Mouse (Mus musculus) regulatory T cell (primary cell): ENCODE measurements at regions not wholly inside any gene's neighbourhood (a gene's known extent, or its start where the extent isn't known, plus 50 kb on each side); places are given as distances from the start of the nearest gene placed in this dataset.

Source experiments
- in situ Hi-C: fragments of 300-600 bp; cut with MboI, MseI; formaldehyde crosslinking; loops from one replicate; pipeline ENCODE4 v1.15.1; 2025; ENCODE audit warnings: high pct_unique_total_duplicates

DNA sequence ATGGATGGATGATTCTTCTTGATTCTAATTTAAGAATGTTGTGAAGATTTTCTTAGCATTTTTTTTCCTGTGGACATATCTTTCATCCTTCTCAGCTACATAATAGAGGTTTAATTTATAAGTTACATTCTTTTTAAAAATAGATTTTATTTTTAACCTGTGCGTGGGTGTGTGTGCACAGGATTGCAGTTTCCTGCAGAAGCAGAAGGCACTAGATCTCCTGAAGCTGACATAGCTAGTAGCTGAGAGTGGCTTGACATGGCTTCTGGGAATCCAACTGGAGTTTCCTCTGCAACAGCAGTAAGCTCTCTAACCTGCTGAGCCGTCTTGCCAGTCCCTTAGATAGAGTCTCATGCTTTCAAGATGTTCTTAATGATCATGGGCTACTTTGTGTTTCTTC lies 377.5 kb downstream of the Lrriq3 start:
- in situ Hi-C loops = no loop called here

DNA sequence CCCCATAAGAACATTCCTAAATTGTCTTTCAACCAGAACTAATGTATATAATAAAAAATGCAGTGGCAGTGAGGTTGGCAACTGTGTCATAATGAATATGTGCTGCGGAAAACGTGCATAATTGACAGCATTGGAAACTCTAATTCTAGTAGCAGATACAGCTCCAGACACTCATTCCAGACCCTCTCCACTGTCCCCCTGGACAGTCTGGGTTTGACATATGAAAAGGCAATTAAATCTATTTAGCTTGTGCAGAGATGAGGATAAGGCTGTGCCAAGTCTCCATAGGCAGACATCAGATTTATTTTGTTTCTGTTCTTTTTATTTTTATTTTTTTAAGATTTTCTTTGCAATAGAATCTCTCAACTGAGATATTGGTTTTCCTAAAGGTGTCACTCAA lies 392.3 kb downstream of the Lrriq3 start:
- in situ Hi-C loops = no loop called here

DNA sequence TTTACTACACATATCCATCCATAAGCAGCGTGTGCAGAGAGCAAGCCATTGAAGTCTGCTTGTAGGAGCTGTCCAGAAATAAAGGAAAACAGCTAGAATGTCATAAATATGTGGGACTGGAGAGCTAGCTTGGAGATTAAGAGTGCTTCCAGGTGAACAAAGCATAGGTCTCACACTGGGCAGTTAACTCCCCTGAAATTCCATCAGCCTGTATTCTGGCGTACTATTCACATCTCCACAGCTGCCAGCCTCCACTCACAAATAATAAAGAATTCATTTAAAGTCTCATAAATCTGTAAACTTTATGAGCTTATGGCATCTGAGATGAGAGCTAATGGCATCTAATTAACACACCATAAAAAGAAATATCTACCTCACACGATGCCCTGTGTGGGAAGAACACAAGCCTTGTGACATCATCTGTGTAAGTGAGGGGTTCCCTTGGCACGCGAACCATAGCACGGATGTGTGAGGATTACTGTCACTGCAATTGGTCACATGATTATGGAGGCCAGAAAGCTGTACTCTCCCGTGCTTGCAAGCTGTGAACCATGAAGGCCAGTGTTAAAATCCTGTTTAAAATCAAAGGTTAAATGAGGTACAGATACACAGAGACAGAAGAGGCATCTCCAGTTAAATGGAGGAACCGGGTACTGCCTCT lies 394.8 kb downstream of the Lrriq3 start:
- in situ Hi-C loops = no loop called here

GRCm38 (mm10) chr3:155490670-155491069 lies 397.4 kb downstream of the Lrriq3 start:
- in situ Hi-C loops = no loop called here

- in situ Hi-C loops = no loop called here
Measured at GRCm38 (mm10) chr3:155510161-155510857, 417.1 kb downstream of the Lrriq3 start.

GRCm38 (mm10) chr3:155513885-155514284 lies 420.7 kb downstream of the Lrriq3 start:
- in situ Hi-C loops = no loop called here

GRCm38 (mm10) chr3:155529312-155529711 lies 436.1 kb downstream of the Lrriq3 start:
- in situ Hi-C loops = no loop called here

- in situ Hi-C loops = no loop called here
Measured at GRCm38 (mm10) chr3:155530811-155531210, 437.6 kb downstream of the Lrriq3 start.

- in situ Hi-C loops = no loop called here
Measured at GRCm38 (mm10) chr3:155532075-155532474, 438.8 kb downstream of the Lrriq3 start.

DNA sequence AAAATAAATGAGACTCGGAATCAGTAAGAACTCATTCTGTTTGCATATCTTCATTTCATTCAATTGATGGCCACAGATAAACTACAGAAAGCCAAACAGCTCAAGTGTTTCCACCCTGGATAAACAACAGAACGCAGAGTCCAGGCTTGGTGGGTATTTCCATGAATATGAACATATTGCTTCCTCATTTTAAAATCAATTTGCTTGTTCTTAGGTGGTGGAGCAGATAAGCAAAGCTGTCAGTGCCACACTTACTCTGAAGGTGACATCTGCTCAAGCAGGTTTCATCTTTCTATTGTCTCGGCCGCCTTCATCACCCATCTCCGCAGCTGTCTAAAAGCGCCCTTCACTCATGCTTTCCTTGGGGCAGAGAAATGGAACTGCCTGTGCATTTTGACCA lies 455.0 kb downstream of the Lrriq3 start:
- in situ Hi-C loops = no loop called here

DNA sequence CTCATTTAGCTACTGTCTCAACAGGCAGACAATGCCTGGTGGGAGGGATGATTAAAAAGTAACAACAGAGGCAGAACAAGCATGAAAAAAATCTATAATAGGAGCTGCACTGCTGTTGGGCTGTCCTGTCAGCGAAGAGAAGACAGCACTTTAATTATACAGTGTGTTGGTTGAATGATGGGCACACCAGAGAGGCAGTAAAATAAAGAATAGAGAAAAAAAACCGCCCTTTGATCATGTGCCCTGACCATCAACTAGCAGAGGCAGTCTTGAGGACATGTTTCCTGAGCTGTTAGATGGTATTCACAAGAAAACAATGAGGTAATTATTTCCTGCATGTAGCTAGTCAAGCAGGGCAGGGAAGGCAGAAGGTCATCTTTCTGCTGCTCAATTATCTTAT lies 483.9 kb downstream of the Lrriq3 start:
- in situ Hi-C loops = no loop called here

- in situ Hi-C loops = no loop called here
Measured at GRCm38 (mm10) chr3:155604001-155604400, 510.8 kb downstream of the Lrriq3 start.
